Mouse (Mus musculus) stomach, embryonic 15.5 days (tissue): ENCODE measurements around the gene Ptprb. TPM values are rescaled to one million over a fixed set of nuclear protein-coding genes. Genes with fewer than 3 reads are reported as not detected.
A peak's percentile ranks its signal among the peaks of the same experiment; 100 is the strongest.

Experiments used
- ATAC-seq: fragments of 200-750 bp; cut with Nextera tagmentation; 2 replicates; pipeline ENCODE4 v1.8.0; 2017; ENCODE audit warnings: low read depth, moderate number of reproducible peaks, moderate TSS enrichment; ENCODE audit not compliant: insufficient read depth, low FRiP score
- H3K27ac ChIP-seq: fragments of 300-500 bp; sonication (generic); 2 replicates; pipeline ENCODE4 v1.5.1; 2015; ENCODE audit warnings: mild to moderate bottlenecking, inconsistent platforms
- H3K27me3 ChIP-seq: fragments of 300-500 bp; sonication (generic); replicated peaks from 2 replicates; pipeline ENCODE4 v1.6.1; 2015; ENCODE audit warnings: inconsistent platforms
- H3K36me3 ChIP-seq: fragments of 300-500 bp; sonication (generic); 2 replicates; pipeline ENCODE4 v1.6.1; 2015; ENCODE audit warnings: inconsistent platforms
- H3K4me1 ChIP-seq: fragments of 300-500 bp; sonication (generic); 2 replicates; pipeline ENCODE4 v1.6.1; 2015; ENCODE audit warnings: inconsistent platforms
- H3K4me2 ChIP-seq: fragments of 300-500 bp; sonication (generic); 2 replicates; pipeline ENCODE4 v1.6.1; 2015; ENCODE audit warnings: mild to moderate bottlenecking, inconsistent platforms
- H3K4me3 ChIP-seq: fragments of 300-500 bp; sonication (generic); replicated peaks from 2 replicates; pipeline ENCODE4 v1.5.1; 2015; ENCODE audit warnings: inconsistent platforms
- H3K9ac ChIP-seq: fragments of 300-500 bp; sonication (generic); 2 replicates; pipeline ENCODE4 v1.6.1; 2015; ENCODE audit warnings: inconsistent platforms
- H3K9me3 ChIP-seq: fragments of 300-500 bp; sonication (generic); 2 replicates; pipeline ENCODE4 v1.6.1; 2016; ENCODE audit warnings: inconsistent platforms
- WGBS: fragments of 180-500 bp; shearing (Covaris S2); methylation state at CpG from one replicate; pipeline ENCODE4 v1.1.7; 2015; 5-methylcytosine and 5-hydroxymethylcytosine counted together
- polyA plus RNA-seq: library from polyadenylated mRNA; unstranded; fragments of >200 nt; fragmentation: Nextera tagmentation; extraction: Ambion mirVana; gene quantifications from 2 replicates; pipeline ENCODE4 v1.2.1, GENCODE M21; 2015

Ptprb gene
- 4.0 and 4.2 TPM in 2 replicates for polyA plus RNA-seq

GRCm38 (mm10) chr10:116275280-116275679 is at the start of gene Ptprb:
Gene Ptprb, plus strand, starts transcription at chr10:116275523.
- 47% methylated on average over 7 of the region's 7 CpGs for WGBS
- Histone ChIP-seq H3K4me3 (0 out of 2 replicates have a peak within 1 kb of the TSS, but pooled peaks have one; percentile 0), H3K27ac (no peak within 1 kb of the TSS; the same call in 1 of the 2 replicates), H3K27me3 (no peaks in the 10 kb centered on the region), H3K4me2 (no peak within 1 kb of the TSS), H3K4me1 (no peaks in the 10 kb centered on the region), H3K9ac (no peak within 1 kb of the TSS), H3K36me3 (no peaks in the 10 kb centered on the region), H3K9me3 (no peaks in the 10 kb centered on the region)
- no peak for ATAC-seq

GRCm38 (mm10) chr10:116235299-116235698 is 40.0 kb upstream of the Ptprb start:
- no peak overlapping the region for H3K4me2 ChIP-seq
- H3K27ac ChIP-seq = no peak overlapping the region
- H3K4me3 ChIP-seq = no peak overlapping the region
- no peaks in the 10 kb centered on the region for H3K9me3 ChIP-seq
- WGBS = 61% methylated on average over 5 of the region's 5 CpGs
- ATAC-seq = no peak; the same call in 1 of the 2 replicates
- no peaks in the 10 kb centered on the region for H3K36me3 ChIP-seq
- H3K9ac ChIP-seq = no peak overlapping the region
- H3K4me1 ChIP-seq = no peaks in the 10 kb centered on the region
- H3K27me3 ChIP-seq = no peaks in the 10 kb centered on the region

DNA sequence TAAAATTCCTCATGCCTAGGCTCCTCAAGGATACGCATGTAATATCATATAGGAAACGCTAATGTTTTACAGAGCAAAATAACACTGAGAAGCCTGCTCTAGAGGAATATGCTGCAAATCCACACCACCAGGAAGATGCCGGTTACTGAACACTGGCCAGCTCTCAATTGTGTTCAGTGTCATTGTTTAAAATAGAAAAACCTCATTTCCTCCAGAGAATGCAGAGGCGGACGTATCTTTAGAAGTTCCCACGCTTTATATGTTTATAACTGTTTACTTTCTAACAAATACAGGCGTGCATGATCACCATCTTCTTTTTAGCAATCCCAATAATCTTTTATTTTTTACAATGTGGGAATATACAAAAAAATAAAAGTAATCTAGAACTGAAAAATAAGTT is 33.1 kb upstream of the Ptprb start:
- WGBS = 47% methylated on average over 7 of the region's 7 CpGs
- Histone ChIP-seq H3K27ac (no peak overlapping the region), H3K4me3 (no peak overlapping the region), H3K4me2 (no peak overlapping the region), H3K4me1 (no peaks in the 10 kb centered on the region), H3K36me3 (no peaks in the 10 kb centered on the region), H3K9ac (no peak overlapping the region), H3K27me3 (no peaks in the 10 kb centered on the region), H3K9me3 (no peaks in the 10 kb centered on the region)
- ATAC-seq = no peak

DNA sequence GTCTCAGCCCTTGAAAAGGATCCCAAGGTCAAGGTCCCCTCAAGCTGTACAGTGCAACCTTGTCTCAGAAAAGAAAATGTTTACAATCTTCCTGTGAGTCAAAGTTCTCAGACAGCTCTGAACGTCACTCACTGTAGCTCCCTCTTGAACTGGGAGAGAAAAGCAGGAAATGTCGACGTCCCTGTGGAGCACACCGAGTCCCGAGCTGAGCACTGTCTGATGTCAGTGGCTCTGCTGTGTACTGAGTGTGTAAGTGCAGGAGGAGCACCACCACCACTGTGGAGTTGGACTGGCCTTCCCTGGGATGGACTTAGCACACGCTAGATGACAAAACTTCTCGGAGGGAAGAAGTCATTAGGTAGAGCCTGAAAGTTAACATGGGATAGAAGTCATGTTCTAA is 31.9 kb upstream of the Ptprb start:
- no peaks in the 10 kb centered on the region for H3K27me3 ChIP-seq
- no peak overlapping the region for H3K9ac ChIP-seq
- ATAC-seq = peak; percentile 56; the same call in 1 of the 2 replicates
- H3K9me3 ChIP-seq = no peaks in the 10 kb centered on the region
- H3K4me2 ChIP-seq = no peak overlapping the region
- no peaks in the 10 kb centered on the region for H3K4me1 ChIP-seq
- no peak overlapping the region for H3K27ac ChIP-seq
- no peak overlapping the region for H3K4me3 ChIP-seq
- WGBS = 37% methylated on average over 7 of the region's 7 CpGs
- no peaks in the 10 kb centered on the region for H3K36me3 ChIP-seq

DNA sequence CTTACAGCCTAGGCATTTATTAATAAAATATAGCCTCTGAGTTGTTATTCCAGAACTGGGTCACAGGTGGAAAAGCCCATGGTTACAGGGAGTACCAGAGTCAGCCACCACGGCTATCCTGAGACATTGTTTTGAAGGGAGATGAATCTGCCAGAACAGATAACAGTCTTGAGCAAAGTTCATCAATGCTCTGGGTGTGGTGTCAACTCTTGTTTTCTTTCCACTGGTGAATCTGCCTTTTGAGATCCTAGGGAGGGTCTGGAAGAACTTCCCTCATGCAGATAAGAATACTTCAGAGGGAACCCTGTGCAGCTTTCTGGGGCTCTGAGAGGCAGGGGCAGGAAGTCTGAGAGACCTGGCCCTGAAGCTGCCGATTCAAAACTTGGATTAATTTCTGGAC is 29.7 kb upstream of the Ptprb start:
- Histone ChIP-seq H3K4me1 (no peaks in the 10 kb centered on the region), H3K9ac (no peak overlapping the region), H3K36me3 (no peaks in the 10 kb centered on the region), H3K9me3 (no peaks in the 10 kb centered on the region), H3K27ac (no peak overlapping the region), H3K4me3 (no peak overlapping the region), H3K27me3 (no peaks in the 10 kb centered on the region), H3K4me2 (no peak overlapping the region)
- no peak for ATAC-seq
- 70% methylated on average over 2 of the region's 2 CpGs for WGBS

DNA sequence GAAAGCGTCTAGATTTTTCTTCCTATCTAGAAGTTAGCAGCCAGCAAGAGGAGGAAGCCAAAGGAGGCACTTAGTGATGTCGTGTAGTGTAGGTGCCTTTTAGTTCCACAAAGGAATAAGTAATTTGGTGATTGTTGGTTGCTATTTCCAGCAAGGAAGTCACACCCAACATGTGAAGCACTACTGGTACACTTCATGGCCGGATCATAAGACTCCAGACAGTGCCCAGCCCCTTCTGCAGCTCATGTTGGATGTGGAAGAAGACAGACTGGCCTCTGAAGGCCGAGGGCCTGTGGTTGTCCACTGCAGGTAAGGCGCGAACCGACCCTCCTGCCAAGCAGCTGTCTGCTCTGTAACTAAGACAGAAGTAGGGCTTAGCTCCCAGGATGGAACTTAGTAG is 22.7 kb upstream of the Ptprb start:
- Histone ChIP-seq H3K4me2 (no peak overlapping the region), H3K9ac (no peak overlapping the region), H3K4me1 (no peaks in the 10 kb centered on the region), H3K9me3 (no peaks in the 10 kb centered on the region), H3K4me3 (no peak overlapping the region), H3K27ac (no peak overlapping the region), H3K27me3 (no peaks in the 10 kb centered on the region), H3K36me3 (no peaks in the 10 kb centered on the region)
- WGBS = 82% methylated on average over 7 of the region's 7 CpGs
- no peak for ATAC-seq

GRCm38 (mm10) chr10:116253972-116254371 is 21.4 kb upstream of the Ptprb start:
- WGBS = 34% methylated on average over 6 of the region's 6 CpGs
- peak; percentile 84 for ATAC-seq
- H3K9me3 ChIP-seq = no peaks in the 10 kb centered on the region
- no peaks in the 10 kb centered on the region for H3K27me3 ChIP-seq
- no peak overlapping the region for H3K27ac ChIP-seq
- no peak overlapping the region for H3K9ac ChIP-seq
- H3K4me2 ChIP-seq = no peak overlapping the region
- H3K4me3 ChIP-seq = no peak overlapping the region
- no peaks in the 10 kb centered on the region for H3K36me3 ChIP-seq
- no peaks in the 10 kb centered on the region for H3K4me1 ChIP-seq

- no peak overlapping the region for H3K4me3 ChIP-seq
- WGBS = 70% methylated on average over 4 of the region's 4 CpGs
- no peaks in the 10 kb centered on the region for H3K9me3 ChIP-seq
- H3K9ac ChIP-seq = no peak overlapping the region
- no peaks in the 10 kb centered on the region for H3K27me3 ChIP-seq
- no peaks in the 10 kb centered on the region for H3K36me3 ChIP-seq
- H3K4me2 ChIP-seq = no peak overlapping the region
- H3K27ac ChIP-seq = no peak overlapping the region
- no peak for ATAC-seq
- H3K4me1 ChIP-seq = no peaks in the 10 kb centered on the region
These were observed 16.0 kb upstream of the Ptprb start for GRCm38 (mm10) chr10:116259298-116259697.

DNA sequence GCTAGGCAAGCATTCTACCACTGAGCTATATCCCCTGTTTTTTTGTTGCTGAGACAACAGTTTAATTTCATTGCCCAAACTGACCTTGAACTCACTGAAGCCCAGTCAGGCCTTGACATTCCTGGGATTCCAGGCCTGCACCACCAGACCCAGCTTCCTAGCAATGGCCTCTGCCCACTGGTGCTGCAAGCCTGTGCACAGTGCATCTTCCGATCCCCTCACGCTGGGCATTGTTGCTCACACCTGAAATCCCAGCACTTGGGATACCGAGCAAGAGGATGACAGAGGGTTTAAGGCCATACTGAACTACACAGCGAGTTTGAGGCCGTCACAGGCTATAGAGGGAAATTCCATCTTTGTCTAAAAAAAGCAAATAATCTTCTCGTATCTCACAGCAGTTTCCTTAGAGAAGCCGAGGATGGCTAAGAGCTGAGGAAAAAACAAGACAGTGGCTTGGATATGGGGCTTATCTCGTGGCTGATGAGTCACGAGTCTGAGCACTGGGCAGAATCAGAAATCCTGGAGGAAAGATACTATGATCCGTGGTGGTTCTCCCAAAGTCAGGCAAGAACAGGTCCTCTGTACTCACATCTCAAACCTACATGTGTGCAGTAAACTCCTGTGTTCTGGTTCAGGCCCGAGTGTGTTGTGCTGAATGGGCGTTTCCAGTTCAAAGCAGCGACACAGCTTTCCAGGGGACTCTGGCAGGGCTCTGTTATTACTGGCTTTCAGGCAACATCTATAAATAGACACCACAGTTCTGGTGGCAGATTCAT is 14.5 kb upstream of the Ptprb start:
- Histone ChIP-seq H3K27me3 (no peaks in the 10 kb centered on the region), H3K9me3 (no peaks in the 10 kb centered on the region), H3K36me3 (no peaks in the 10 kb centered on the region), H3K9ac (no peak overlapping the region), H3K4me3 (no peak overlapping the region), H3K4me2 (no peak overlapping the region), H3K4me1 (no peaks in the 10 kb centered on the region), H3K27ac (no peak overlapping the region; the same call in 1 of the 2 replicates)
- WGBS = 52% methylated on average over 13 of the region's 13 CpGs
- ATAC-seq = no peak

- no peak for ATAC-seq
- Histone ChIP-seq H3K27ac (no peak overlapping the region), H3K4me3 (no peak overlapping the region), H3K4me2 (no peak overlapping the region), H3K36me3 (no peaks in the 10 kb centered on the region), H3K9me3 (no peaks in the 10 kb centered on the region), H3K9ac (no peak overlapping the region), H3K27me3 (no peaks in the 10 kb centered on the region), H3K4me1 (no peaks in the 10 kb centered on the region)
- 59% methylated on average over 5 of the region's 5 CpGs for WGBS
These were observed 13.8 kb upstream of the Ptprb start for GRCm38 (mm10) chr10:116261559-116261958.

DNA sequence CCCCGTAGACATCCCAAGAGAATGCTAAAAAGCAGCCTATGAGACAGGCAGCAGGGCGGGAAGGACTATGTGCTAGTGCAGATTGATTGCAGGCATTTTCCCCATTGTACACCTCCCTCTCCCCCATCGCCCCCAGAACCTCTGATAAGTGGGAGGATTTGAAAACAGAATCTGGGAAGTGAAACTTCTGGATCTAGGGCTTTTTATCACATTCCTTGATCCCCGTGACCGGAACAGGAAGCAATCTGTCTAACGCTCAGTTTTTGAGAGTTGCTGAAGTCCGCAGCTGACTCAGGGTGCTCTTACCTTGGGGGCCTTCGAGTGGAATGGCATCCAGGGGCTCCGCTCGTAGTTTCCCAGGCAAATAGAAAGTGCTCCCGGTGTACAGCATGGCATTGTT is 10.8 kb upstream of the Ptprb start:
- ATAC-seq = no peak

DNA sequence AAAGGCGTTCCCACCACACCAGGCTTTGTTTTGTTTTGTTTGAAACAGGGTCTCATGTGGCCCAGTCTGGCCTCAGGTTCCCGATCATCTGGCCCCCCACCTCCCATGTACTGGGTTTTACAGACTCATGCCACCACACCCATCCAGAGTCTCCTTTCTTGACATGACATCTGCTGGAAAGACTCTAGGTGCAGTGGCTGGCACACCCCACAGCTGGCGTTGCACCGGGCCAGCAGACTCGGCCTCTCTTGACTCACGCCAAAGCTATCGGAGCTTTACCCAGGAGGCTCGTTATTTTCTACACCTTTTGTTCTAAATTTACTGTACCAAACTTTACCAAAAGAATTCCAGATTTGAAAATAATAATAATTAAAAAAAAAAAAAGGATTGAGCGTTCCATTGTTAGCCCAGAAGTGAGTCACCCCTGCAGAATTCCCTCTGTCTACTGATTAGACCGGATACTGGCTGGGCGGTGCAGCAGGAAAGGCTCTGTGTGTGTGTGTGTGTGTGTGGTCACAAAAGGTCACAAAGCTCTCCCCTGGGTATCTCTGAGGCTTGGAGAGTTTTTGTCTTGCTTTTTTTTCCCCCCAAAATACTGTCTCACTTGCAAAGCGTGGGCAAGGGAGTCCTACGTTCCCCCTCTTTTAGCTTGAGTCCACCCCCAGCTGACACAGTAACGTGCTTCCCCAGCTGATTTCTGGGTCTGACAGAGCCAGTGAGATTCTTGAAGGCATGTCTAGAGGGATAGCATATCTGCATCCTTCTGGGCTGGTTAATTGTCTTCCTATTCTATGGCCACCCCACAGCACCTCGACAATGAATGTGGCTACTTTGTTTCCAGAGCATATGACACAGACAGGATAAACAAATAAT is 8.5 kb upstream of the Ptprb start:
- H3K4me2 ChIP-seq = no peak overlapping the region
- H3K9ac ChIP-seq = no peak overlapping the region
- WGBS = 73% methylated on average over 15 of the region's 15 CpGs
- no peaks in the 10 kb centered on the region for H3K4me1 ChIP-seq
- ATAC-seq = peak; percentile 61; the same call in 1 of the 2 replicates
- H3K27me3 ChIP-seq = no peaks in the 10 kb centered on the region
- H3K36me3 ChIP-seq = no peaks in the 10 kb centered on the region
- H3K4me3 ChIP-seq = no peak overlapping the region
- no peaks in the 10 kb centered on the region for H3K9me3 ChIP-seq
- peak overlapping the region; percentile 35; the same call in 1 of the 2 replicates for H3K27ac ChIP-seq

More for the DNA sequence above, 10.8 kb upstream of the Ptprb start:
- Histone ChIP-seq H3K27ac (no peak overlapping the region), H3K9ac (no peak overlapping the region), H3K9me3 (no peaks in the 10 kb centered on the region), H3K4me3 (no peak overlapping the region), H3K4me2 (no peak overlapping the region), H3K4me1 (no peaks in the 10 kb centered on the region), H3K36me3 (no peaks in the 10 kb centered on the region), H3K27me3 (no peaks in the 10 kb centered on the region)
- 59% methylated on average over 11 of the region's 11 CpGs for WGBS
